Mouse (Mus musculus): ENCODE measurements at regions not wholly inside any gene's neighbourhood (a gene's known extent, or its start where the extent isn't known, plus 50 kb on each side); places are given as distances from the start of the nearest gene placed in this dataset.

- no peak for DNase-seq (ENCODE audit: extremely low read depth, low read depth)
These were observed 282.9 kb upstream of the Dab2 start for GRCm38 (mm10) chr15:6016637-6017049.

- no peak for DNase-seq (ENCODE audit: extremely low read depth, low read depth)
These were observed 274.0 kb upstream of the Dab2 start for GRCm38 (mm10) chr15:6025543-6025942.

GRCm38 (mm10) chr15:6029214-6029613 lies 270.4 kb upstream of the Dab2 start:
- DNase-seq (ENCODE audit: extremely low read depth, low read depth), result no peak

GRCm38 (mm10) chr15:6030396-6030795 lies 269.2 kb upstream of the Dab2 start:
- DNase-seq (ENCODE audit: extremely low read depth, low read depth), result peak; percentile 3

GRCm38 (mm10) chr15:6034156-6034555 lies 265.4 kb upstream of the Dab2 start:
- DNase-seq (ENCODE audit: extremely low read depth, low read depth), result no peak

GRCm38 (mm10) chr15:6044511-6045256 lies 254.9 kb upstream of the Dab2 start:
- DNase-seq (ENCODE audit: extremely low read depth, low read depth), result no peak

- DNase-seq (ENCODE audit: extremely low read depth, low read depth), result no peak
These were observed 243.9 kb upstream of the Dab2 start for GRCm38 (mm10) chr15:6055703-6056102.

- DNase-seq (ENCODE audit: extremely low read depth, low read depth), result no peak
These were observed 242.5 kb upstream of the Dab2 start for GRCm38 (mm10) chr15:6056887-6057626.

GRCm38 (mm10) chr15:6059361-6059760 lies 240.2 kb upstream of the Dab2 start:
- DNase-seq (ENCODE audit: extremely low read depth, low read depth), result no peak

GRCm38 (mm10) chr15:6059790-6060189 lies 239.8 kb upstream of the Dab2 start:
- peak; percentile 74 for DNase-seq (ENCODE audit: extremely low read depth, low read depth)

GRCm38 (mm10) chr15:6060649-6061048 lies 238.9 kb upstream of the Dab2 start:
- DNase-seq (ENCODE audit: extremely low read depth, low read depth), result no peak

- DNase-seq (ENCODE audit: extremely low read depth, low read depth), result no peak
These were observed 234.5 kb upstream of the Dab2 start for GRCm38 (mm10) chr15:6065100-6065499.

- DNase-seq (ENCODE audit: extremely low read depth, low read depth), result no peak
These were observed 232.2 kb upstream of the Dab2 start for GRCm38 (mm10) chr15:6067380-6067779.

GRCm38 (mm10) chr15:6068371-6068770 lies 231.2 kb upstream of the Dab2 start:
- no peak for DNase-seq (ENCODE audit: extremely low read depth, low read depth)

- no peak for DNase-seq (ENCODE audit: extremely low read depth, low read depth)
These were observed 227.7 kb upstream of the Dab2 start for GRCm38 (mm10) chr15:6071873-6072272.

- DNase-seq (ENCODE audit: extremely low read depth, low read depth), result no peak
These were observed 226.7 kb upstream of the Dab2 start for GRCm38 (mm10) chr15:6072920-6073319.

- no peak for DNase-seq (ENCODE audit: extremely low read depth, low read depth)
These were observed 218.6 kb upstream of the Dab2 start for GRCm38 (mm10) chr15:6080714-6081635.

- DNase-seq (ENCODE audit: extremely low read depth, low read depth), result no peak
These were observed 212.4 kb upstream of the Dab2 start for GRCm38 (mm10) chr15:6087208-6087607.

- no peak for DNase-seq (ENCODE audit: extremely low read depth, low read depth)
These were observed 211.1 kb upstream of the Dab2 start for GRCm38 (mm10) chr15:6088498-6088897.

GRCm38 (mm10) chr15:6129697-6130096 lies 169.9 kb upstream of the Dab2 start:
- no peak for DNase-seq (ENCODE audit: extremely low read depth, low read depth)

GRCm38 (mm10) chr15:6132216-6132615 lies 167.4 kb upstream of the Dab2 start:
- DNase-seq (ENCODE audit: extremely low read depth, low read depth), result no peak

- DNase-seq (ENCODE audit: extremely low read depth, low read depth), result no peak
These were observed 154.5 kb upstream of the Dab2 start for GRCm38 (mm10) chr15:6145071-6145470.
